Mouse (Mus musculus) adrenal gland, postnatal 36 days (tissue): ENCODE results near the gene Ripor3. TPM values are rescaled to one million over a fixed set of nuclear protein-coding genes. Genes with fewer than 3 reads are reported as not detected.
A peak's percentile ranks its signal among the peaks of the same experiment; 100 is the strongest.

Experiments used
- DNase-seq, 2 experiments: peaks; one replicate each; pipeline ENCODE4 v3.0.0; 2021; ENCODE audit warnings: mixed read lengths in 1 of 2
- total RNA-seq, 2 experiments: library from RNA; stranded (reverse); gene quantifications; 2 replicates each; pipeline ENCODE4 v1.2.3; 2021

Gene Ripor3
- total RNA-seq, 2 experiments from 2014 or later, result 2.1 TPM

- peak in 1 of 2 experiments; percentile 60 for DNase-seq
These were observed 23.7 kb downstream of the Ripor3 start for GRCm38 (mm10) chr2:167986762-167987161.

GRCm38 (mm10) chr2:167984946-167985345 is 25.5 kb downstream of the Ripor3 start:
- no peak for DNase-seq

GRCm38 (mm10) chr2:167984371-167984770 is 26.0 kb downstream of the Ripor3 start:
- DNase-seq, result no peak

GRCm38 (mm10) chr2:167982646-167983045 is 27.8 kb downstream of the Ripor3 start:
- DNase-seq, result peak in 1 of 2 experiments; percentile 47

GRCm38 (mm10) chr2:167980391-167980790 is 30.0 kb downstream of the Ripor3 start:
- no peak for DNase-seq

GRCm38 (mm10) chr2:167978271-167978670 is 32.1 kb downstream of the Ripor3 start:
- DNase-seq, result no peak

GRCm38 (mm10) chr2:167975746-167976145 is 34.7 kb downstream of the Ripor3 start:
- DNase-seq, result no peak

GRCm38 (mm10) chr2:167972809-167973208 is 37.6 kb downstream of the Ripor3 start:
- no peak for DNase-seq

GRCm38 (mm10) chr2:167972146-167972545 is 38.3 kb downstream of the Ripor3 start:
- no peak for DNase-seq

- DNase-seq, result no peak
These were observed 40.4 kb downstream of the Ripor3 start for GRCm38 (mm10) chr2:167969851-167970541.

GRCm38 (mm10) chr2:167968504-167968903 is 41.9 kb downstream of the Ripor3 start:
- no peak for DNase-seq

GRCm38 (mm10) chr2:167965911-167966310 is 44.5 kb downstream of the Ripor3 start:
- DNase-seq, result no peak

- DNase-seq, result no peak
These were observed 46.1 kb downstream of the Ripor3 start for GRCm38 (mm10) chr2:167964320-167964719.

GRCm38 (mm10) chr2:167963778-167964300 is 46.6 kb downstream of the Ripor3 start:
- no peak for DNase-seq

- DNase-seq, result no peak
These were observed 47.2 kb downstream of the Ripor3 start for GRCm38 (mm10) chr2:167963176-167963575.

- no peak for DNase-seq
These were observed 48.1 kb downstream of the Ripor3 start for GRCm38 (mm10) chr2:167962347-167962746.

- no peak for DNase-seq
These were observed 49.8 kb downstream of the Ripor3 start for GRCm38 (mm10) chr2:167960584-167960983.

GRCm38 (mm10) chr2:167959996-167960395 is 50.4 kb downstream of the Ripor3 start:
- DNase-seq, result no peak

- DNase-seq, result no peak
These were observed 51.0 kb downstream of the Ripor3 start for GRCm38 (mm10) chr2:167959384-167959911.

GRCm38 (mm10) chr2:167958843-167959242 is 51.6 kb downstream of the Ripor3 start:
- DNase-seq, result peak; percentile 96 to 97

GRCm38 (mm10) chr2:167958082-167958788 is 52.2 kb downstream of the Ripor3 start:
- DNase-seq, result peak; percentile 64 to 77

- DNase-seq, result no peak
These were observed 52.9 kb downstream of the Ripor3 start for GRCm38 (mm10) chr2:167957539-167957938.

- DNase-seq, result no peak
These were observed 55.5 kb downstream of the Ripor3 start for GRCm38 (mm10) chr2:167954928-167955327.
